Mouse (Mus musculus): ENCODE data around the gene Traf4.

- TF ChIP-seq CTCF (IDR thresholded peaks at IDR 0.05; ENCODE audit: control insufficient read depth, insufficient read depth, insufficient read length) (no peak), MAX (IDR thresholded peaks at IDR 0.05) (no peak)
Measured at GRCm38 (mm10) chr11:78204287-78204686, 38.9 kb upstream of the Traf4 start.
